Mouse (Mus musculus): Measurements from ENCODE around the gene Hepacam2. TPM values are rescaled to one million over a fixed set of nuclear protein-coding genes. Genes with fewer than 3 reads are reported as not detected.

The Hepacam2 gene
- polyA plus RNA-seq, 1 experiment from 2014 or later: 1.3 TPM

DNA sequence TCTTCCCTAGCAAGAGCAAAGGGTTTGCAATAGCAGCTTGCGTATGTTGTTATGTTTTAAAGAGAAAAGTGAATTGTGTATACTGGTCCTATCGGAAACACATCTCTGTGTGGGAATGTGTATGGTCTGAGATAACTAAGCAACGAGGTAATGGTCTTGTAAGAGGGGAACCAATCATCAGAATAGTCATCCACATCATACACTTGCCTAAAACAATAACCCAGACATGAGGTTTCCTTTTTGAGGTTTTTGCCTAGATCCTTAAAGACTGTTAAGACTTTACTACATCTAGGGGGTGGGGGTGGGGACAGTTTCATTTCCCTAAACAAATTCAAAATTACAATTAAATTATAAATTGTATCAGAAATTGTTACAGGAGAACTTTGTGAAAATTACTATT lies 13.0 kb downstream of the Hepacam2 start:
- H3K36me3 ChIP-seq (ENCODE audit: control insufficient read depth, insufficient read depth, low read length): no peaks in the 10 kb centered on the region
- no peaks in the 10 kb centered on the region for H3K4me1 ChIP-seq (replicated peaks; ENCODE audit: control insufficient read depth, insufficient read depth)
- H3K4me3 ChIP-seq (ENCODE audit: low read depth, low read length): no peak overlapping the region
- H3K9ac ChIP-seq (ENCODE audit: low read length): no peak overlapping the region
- DNase-seq (ENCODE audit: low spot score) (no peak), ATAC-seq (ENCODE audit: low FRiP score, low TSS enrichment) (no peak)
- H3K9me3 ChIP-seq (ENCODE audit: control insufficient read depth, low read length): no peaks in the 10 kb centered on the region
- no peak overlapping the region for H3K4me2 ChIP-seq (replicated peaks; ENCODE audit: low read depth)
- no peak for TF ChIP-seq CTCF (IDR thresholded peaks at IDR 0.05; ENCODE audit: low read depth)
- no peak for TF ChIP-seq EP300 (optimal IDR thresholded peaks at IDR 0.05)
- WGBS: 71% methylated on average over 3 of the region's 3 CpGs
- no peaks in the 10 kb centered on the region for H3K27me3 ChIP-seq (ENCODE audit: control insufficient read depth, insufficient read depth, low read length)
- no peak overlapping the region for H3K27ac ChIP-seq (replicated peaks)

DNA sequence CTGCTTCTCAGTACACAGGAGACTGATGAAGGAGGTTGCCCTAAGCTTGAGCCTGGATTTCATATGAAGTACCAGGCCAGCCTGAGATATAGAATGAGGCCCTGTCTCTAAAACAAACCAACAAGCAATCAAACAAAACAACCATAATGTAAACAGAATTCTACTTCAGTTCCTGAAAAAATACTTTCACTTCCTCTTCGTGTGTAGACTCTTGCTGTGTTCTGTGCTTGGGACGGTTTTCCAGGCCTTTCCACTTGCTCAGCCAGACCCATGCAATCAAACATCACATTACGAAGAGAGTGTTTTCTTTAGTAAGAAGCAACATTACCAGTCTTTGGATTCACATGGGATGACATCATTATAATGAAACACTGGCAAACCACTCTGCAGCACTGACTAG lies 16.4 kb downstream of the Hepacam2 start:
- H3K9me3 ChIP-seq (ENCODE audit: control insufficient read depth, low read length): no peaks in the 10 kb centered on the region
- H3K4me3 ChIP-seq (ENCODE audit: low read depth, low read length): no peak overlapping the region
- H3K4me1 ChIP-seq (replicated peaks; ENCODE audit: control insufficient read depth, insufficient read depth): no peaks in the 10 kb centered on the region
- H3K27me3 ChIP-seq (ENCODE audit: control insufficient read depth, insufficient read depth, low read length): no peaks in the 10 kb centered on the region
- no peak overlapping the region for H3K27ac ChIP-seq (replicated peaks)
- DNase-seq (ENCODE audit: low spot score): no peak
- H3K4me2 ChIP-seq (replicated peaks; ENCODE audit: low read depth): no peak overlapping the region
- H3K9ac ChIP-seq (ENCODE audit: low read length): no peak overlapping the region
- 0 out of 2 replicates have a peak, but pooled peaks have one; percentile 15 for ATAC-seq (ENCODE audit: low FRiP score, low TSS enrichment)
- no peak for TF ChIP-seq CTCF (IDR thresholded peaks at IDR 0.05; ENCODE audit: low read depth)
- TF ChIP-seq EP300 (optimal IDR thresholded peaks at IDR 0.05): no peak
- no peaks in the 10 kb centered on the region for H3K36me3 ChIP-seq (ENCODE audit: control insufficient read depth, insufficient read depth, low read length)
- WGBS: 58% methylated on average over 3 of the region's 3 CpGs

DNA sequence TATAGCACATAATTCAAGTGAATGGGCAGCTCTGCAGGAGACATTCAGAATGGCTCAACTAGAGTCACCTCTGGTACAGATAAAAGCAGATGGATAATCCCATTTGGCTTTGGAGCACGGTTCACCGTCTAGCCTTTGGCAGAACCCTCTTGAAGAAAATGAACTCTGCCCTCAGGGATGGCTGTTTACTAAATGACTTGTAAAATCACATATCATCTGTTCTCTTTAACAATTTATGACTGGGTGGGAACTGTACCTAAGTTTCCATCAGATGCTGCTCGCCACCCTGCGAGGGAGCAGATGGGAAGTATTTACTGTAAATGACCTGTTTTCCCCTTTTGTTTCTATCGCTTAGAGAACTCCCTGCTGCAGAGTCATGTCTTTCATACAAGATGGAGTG lies 18.2 kb downstream of the Hepacam2 start:
- no peak for ATAC-seq (ENCODE audit: low FRiP score, low TSS enrichment)
- H3K27me3 ChIP-seq (ENCODE audit: control insufficient read depth, insufficient read depth, low read length): no peaks in the 10 kb centered on the region
- TF ChIP-seq EP300 (optimal IDR thresholded peaks at IDR 0.05) (no peak), CTCF (IDR thresholded peaks at IDR 0.05; ENCODE audit: low read depth) (no peak)
- DNase-seq (ENCODE audit: low spot score): no peak
- H3K4me3 ChIP-seq (ENCODE audit: low read depth, low read length): no peak overlapping the region
- H3K36me3 ChIP-seq (ENCODE audit: control insufficient read depth, insufficient read depth, low read length): no peaks in the 10 kb centered on the region
- no peak overlapping the region for H3K9ac ChIP-seq (ENCODE audit: low read length)
- 56% methylated on average over 5 of the region's 5 CpGs for WGBS
- H3K9me3 ChIP-seq (ENCODE audit: control insufficient read depth, low read length): no peaks in the 10 kb centered on the region
- no peak overlapping the region for H3K4me2 ChIP-seq (replicated peaks; ENCODE audit: low read depth)
- no peaks in the 10 kb centered on the region for H3K4me1 ChIP-seq (replicated peaks; ENCODE audit: control insufficient read depth, insufficient read depth)
- H3K27ac ChIP-seq (replicated peaks): no peak overlapping the region

DNA sequence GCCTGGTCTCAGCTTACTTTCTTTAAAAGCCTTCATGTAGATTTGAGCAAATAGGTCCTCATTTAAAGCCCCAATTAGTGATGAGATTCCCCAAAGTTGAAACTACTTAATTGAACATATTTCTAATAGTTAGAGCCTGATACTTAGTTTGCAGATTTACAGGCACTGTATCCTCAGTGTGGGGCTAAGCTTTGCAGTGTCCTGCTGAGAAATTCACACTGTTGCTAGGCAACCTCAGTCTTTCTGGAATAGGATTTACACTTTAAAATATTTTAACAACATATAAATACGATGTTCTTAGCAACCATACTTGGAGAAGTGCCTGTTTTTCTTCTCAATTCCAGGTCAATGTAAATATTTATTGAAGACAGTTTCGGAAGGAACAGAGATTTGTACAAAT lies 21.8 kb downstream of the Hepacam2 start:
- no peaks in the 10 kb centered on the region for H3K36me3 ChIP-seq (ENCODE audit: control insufficient read depth, insufficient read depth, low read length)
- no peak overlapping the region for H3K9ac ChIP-seq (ENCODE audit: low read length)
- no peaks in the 10 kb centered on the region for H3K27me3 ChIP-seq (ENCODE audit: control insufficient read depth, insufficient read depth, low read length)
- no peak overlapping the region for H3K4me2 ChIP-seq (replicated peaks; ENCODE audit: low read depth)
- WGBS: 27% methylated on average over 2 of the region's 2 CpGs
- H3K4me1 ChIP-seq (replicated peaks; ENCODE audit: control insufficient read depth, insufficient read depth): no peaks in the 10 kb centered on the region
- DNase-seq (ENCODE audit: low spot score): no peak
- no peaks in the 10 kb centered on the region for H3K9me3 ChIP-seq (ENCODE audit: control insufficient read depth, low read length)
- no peak overlapping the region for H3K4me3 ChIP-seq (ENCODE audit: low read depth, low read length)
- H3K27ac ChIP-seq (replicated peaks): no peak overlapping the region
- ATAC-seq (ENCODE audit: low FRiP score, low TSS enrichment): no peak
- no peak for TF ChIP-seq EP300 (optimal IDR thresholded peaks at IDR 0.05)
- TF ChIP-seq CTCF (IDR thresholded peaks at IDR 0.05; ENCODE audit: low read depth): no peak

DNA sequence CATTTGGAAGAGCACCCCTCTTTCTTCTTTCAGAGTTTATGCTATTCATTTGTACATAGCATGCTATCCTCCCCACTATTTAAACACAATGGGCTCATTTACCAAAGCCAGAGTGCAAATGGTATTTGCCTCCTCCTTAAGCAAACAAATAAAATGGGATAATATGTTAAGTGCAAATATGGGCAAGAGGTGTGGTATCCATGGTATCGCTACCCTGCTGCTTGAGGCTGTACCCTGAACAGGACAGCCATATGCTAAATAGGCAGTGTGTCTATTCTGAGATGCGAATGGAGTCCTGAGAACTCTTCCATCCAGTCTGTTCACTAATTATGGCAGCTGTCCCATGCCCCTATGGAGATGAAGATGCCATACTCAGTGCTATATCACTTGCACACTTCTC lies 27.4 kb downstream of the Hepacam2 start:
- Histone ChIP-seq H3K4me3 (ENCODE audit: low read depth, low read length) (no peak overlapping the region), H3K4me1 (replicated peaks; ENCODE audit: control insufficient read depth, insufficient read depth) (no peaks in the 10 kb centered on the region), H3K27ac (replicated peaks) (no peak overlapping the region), H3K9ac (ENCODE audit: low read length) (no peak overlapping the region), H3K9me3 (ENCODE audit: control insufficient read depth, low read length) (no peaks in the 10 kb centered on the region), H3K27me3 (ENCODE audit: control insufficient read depth, insufficient read depth, low read length) (no peaks in the 10 kb centered on the region), H3K36me3 (ENCODE audit: control insufficient read depth, insufficient read depth, low read length) (no peaks in the 10 kb centered on the region), H3K4me2 (replicated peaks; ENCODE audit: low read depth) (no peak overlapping the region)
- DNase-seq (ENCODE audit: low spot score): no peak
- ATAC-seq (ENCODE audit: low FRiP score, low TSS enrichment): 0 out of 2 replicates have a peak, but pooled peaks have one; percentile 38
- 63% methylated on average over 2 of the region's 2 CpGs for WGBS
- TF ChIP-seq CTCF (IDR thresholded peaks at IDR 0.05; ENCODE audit: low read depth): no peak
- no peak for TF ChIP-seq EP300 (optimal IDR thresholded peaks at IDR 0.05)

DNA sequence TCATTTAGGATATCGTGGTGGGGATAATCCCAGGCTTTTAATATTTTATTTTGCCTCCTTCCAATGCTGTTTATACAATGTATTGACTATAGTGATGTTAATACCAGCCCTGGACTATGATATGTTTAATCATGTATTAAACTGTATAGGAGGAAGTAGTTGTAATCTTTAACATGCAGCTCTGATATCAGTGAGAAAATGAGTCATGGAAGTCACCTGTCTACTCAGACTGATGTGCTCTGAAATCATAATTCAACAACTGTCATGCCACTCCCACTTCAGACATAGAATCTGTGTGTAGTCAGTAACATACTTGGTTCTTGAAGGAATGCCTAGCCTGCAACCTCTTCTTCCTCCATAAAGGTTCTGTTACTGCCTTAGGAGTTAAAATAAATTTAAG lies 29.5 kb downstream of the Hepacam2 start:
- no peaks in the 10 kb centered on the region for H3K9me3 ChIP-seq (ENCODE audit: control insufficient read depth, low read length)
- H3K27ac ChIP-seq (replicated peaks): no peak overlapping the region
- no peak overlapping the region for H3K4me3 ChIP-seq (ENCODE audit: low read depth, low read length)
- ATAC-seq (ENCODE audit: low FRiP score, low TSS enrichment): peak; percentile 83
- H3K4me1 ChIP-seq (replicated peaks; ENCODE audit: control insufficient read depth, insufficient read depth): no peaks in the 10 kb centered on the region
- no peaks in the 10 kb centered on the region for H3K27me3 ChIP-seq (ENCODE audit: control insufficient read depth, insufficient read depth, low read length)
- H3K4me2 ChIP-seq (replicated peaks; ENCODE audit: low read depth): no peak overlapping the region
- 34% methylated on average over 1 of the region's 1 CpGs for WGBS
- H3K36me3 ChIP-seq (ENCODE audit: control insufficient read depth, insufficient read depth, low read length): no peaks in the 10 kb centered on the region
- TF ChIP-seq EP300 (optimal IDR thresholded peaks at IDR 0.05) (no peak), CTCF (IDR thresholded peaks at IDR 0.05; ENCODE audit: low read depth) (no peak)
- no peak overlapping the region for H3K9ac ChIP-seq (ENCODE audit: low read length)
- DNase-seq (ENCODE audit: low spot score): no peak
